Comparison of ENCODE assay signal across 23 mouse cellular contexts in genomic region chr11:107243126-107243525, GRCm38 (mm10). TPM values are rescaled to one million over a fixed set of nuclear protein-coding genes. Genes with fewer than 3 reads are reported as not detected.
A peak's percentile ranks its signal among the peaks of the same experiment; 100 is the strongest.
DNase-seq lines count a peak whose midpoint lies in the region; ATAC-seq and TF ChIP-seq lines count a peak whose summit lies in the region.
"Had no signal": no experiment of that assay in that cellular context is flagged by ENCODE, and none has a peak within 500 bp of the region (broad histone marks: within the 10 kb centered on the region; RNA-seq: fewer than 3 reads in every experiment).

No protein-coding gene starts in this region.

- no peaks in the 10 kb centered on the region for H3K9me3 ChIP-seq in midbrain, embryonic 10.5 days (replicated peaks)
- no peaks in the 10 kb centered on the region for H3K9me3 ChIP-seq in midbrain, embryonic 13.5 days
- 0 out of 2 replicates have a peak, but pooled peaks cover 5% of the 10 kb centered on the region for H3K9me3 ChIP-seq in midbrain, embryonic 12.5 days
- H3K9me3 ChIP-seq in midbrain, embryonic 16.5 days (replicated peaks; ENCODE audit: control insufficient read depth, low read length, poor library complexity, severe bottlenecking): no peaks in the 10 kb centered on the region
- H3K9me3 ChIP-seq: embryonic facial prominence, embryonic 15.5 days; forebrain, embryonic 12.5 days; forebrain, embryonic 15.5 days had no signal

- no peak for DNase-seq in midbrain, embryonic 10.5 days (ENCODE audit: low spot score)
- peak; percentile 44 for DNase-seq in brain, embryonic 14.5 days (ENCODE audit: low read depth)
- DNase-seq in cerebellum, postnatal 10 days: no peak
- DNase-seq: adrenal gland, adult 8-10 months; adrenal gland, postnatal 14 days; adrenal gland, postnatal 36 days; cerebellum, adult 11 months; cerebellum, adult 18-20 months; cerebellum, adult 8-10 months; cerebellum, adult 9-11 months; cerebellum, postnatal 25 days; embryo, embryonic 11 days had no signal

- 0 out of 2 replicates have a peak overlapping the region, but pooled peaks have one; percentile 10 for H3K27ac ChIP-seq in midbrain, embryonic 10.5 days (replicated peaks)
- no peak overlapping the region for H3K27ac ChIP-seq in midbrain, embryonic 13.5 days
- H3K27ac ChIP-seq in midbrain, embryonic 12.5 days (replicated peaks): 0 out of 2 replicates have a peak overlapping the region, but pooled peaks have one; percentile 20
- H3K27ac ChIP-seq in midbrain, embryonic 16.5 days (ENCODE audit: low read length): no peak overlapping the region
- H3K27ac ChIP-seq: embryonic facial prominence, embryonic 13.5 days; embryonic facial prominence, embryonic 15.5 days; forebrain, embryonic 10.5 days; forebrain, embryonic 12.5 days; forebrain, embryonic 15.5 days had no signal

- no peak for ATAC-seq in midbrain, embryonic 13.5 days
- ATAC-seq in midbrain, embryonic 12.5 days (ENCODE audit: low FRiP score, low read depth): no peak
- ATAC-seq in midbrain, embryonic 16.5 days: no peak
- no peak for ATAC-seq in megakaryocyte progenitor cell, adult 5-6 weeks (replicated peaks; ENCODE audit: poor library complexity)
- ATAC-seq: activated CD4-positive, CD25-positive, alpha-beta regulatory T cell, adult 4 months; forebrain, embryonic 15.5 days had no signal

- no peak overlapping the region for H3K4me3 ChIP-seq in midbrain, embryonic 10.5 days
- H3K4me3 ChIP-seq in midbrain, embryonic 13.5 days (replicated peaks): no peak overlapping the region
- H3K4me3 ChIP-seq in midbrain, embryonic 12.5 days: no peak overlapping the region
- no peak overlapping the region for H3K4me3 ChIP-seq in midbrain, embryonic 16.5 days (ENCODE audit: low read depth, low read length)
- H3K4me3 ChIP-seq: embryonic facial prominence, embryonic 13.5 days; embryonic facial prominence, embryonic 15.5 days; erythroblast, embryonic 14.5 days; forebrain, embryonic 10.5 days; forebrain, embryonic 12.5 days; forebrain, embryonic 15.5 days had no signal

- H3K4me2 ChIP-seq in midbrain, embryonic 13.5 days (replicated peaks): no peak overlapping the region
- H3K4me2 ChIP-seq in midbrain, embryonic 12.5 days (replicated peaks): no peak overlapping the region
- no peak overlapping the region for H3K4me2 ChIP-seq in midbrain, embryonic 16.5 days (ENCODE audit: low read length)
- H3K4me2 ChIP-seq: embryonic facial prominence, embryonic 13.5 days; embryonic facial prominence, embryonic 15.5 days; forebrain, embryonic 12.5 days; forebrain, embryonic 15.5 days had no signal

- H3K4me1 ChIP-seq in midbrain, embryonic 10.5 days: peaks cover 11% of the 10 kb centered on the region
- peaks cover 6% of the 10 kb centered on the region; the same call in 1 of the 2 replicates for H3K4me1 ChIP-seq in midbrain, embryonic 13.5 days (replicated peaks)
- peaks cover 8% of the 10 kb centered on the region; the same call in 1 of the 2 replicates for H3K4me1 ChIP-seq in midbrain, embryonic 12.5 days
- H3K4me1 ChIP-seq in midbrain, embryonic 16.5 days (ENCODE audit: control insufficient read depth, insufficient read depth, low read length): no peaks in the 10 kb centered on the region
- H3K4me1 ChIP-seq: embryonic facial prominence, embryonic 13.5 days; embryonic facial prominence, embryonic 15.5 days; forebrain, embryonic 12.5 days; forebrain, embryonic 15.5 days had no signal

- H3K36me3 ChIP-seq in midbrain, embryonic 10.5 days: peaks cover 11% of the 10 kb centered on the region
- peaks cover 6% of the 10 kb centered on the region for H3K36me3 ChIP-seq in midbrain, embryonic 13.5 days
- 0 out of 2 replicates have a peak, but pooled peaks cover 3% of the 10 kb centered on the region for H3K36me3 ChIP-seq in midbrain, embryonic 12.5 days
- no peaks in the 10 kb centered on the region for H3K36me3 ChIP-seq in midbrain, embryonic 16.5 days (ENCODE audit: control insufficient read depth, insufficient read depth, low read length)
- H3K36me3 ChIP-seq: embryonic facial prominence, embryonic 15.5 days had no signal

- no peaks in the 10 kb centered on the region for H3K27me3 ChIP-seq in midbrain, embryonic 10.5 days (ENCODE audit: low read depth, poor library complexity, severe bottlenecking)
- no peaks in the 10 kb centered on the region for H3K27me3 ChIP-seq in midbrain, embryonic 13.5 days
- H3K27me3 ChIP-seq in midbrain, embryonic 12.5 days: no peaks in the 10 kb centered on the region
- H3K27me3 ChIP-seq in midbrain, embryonic 16.5 days (ENCODE audit: control insufficient read depth, insufficient read depth, low read depth, low read length): no peaks in the 10 kb centered on the region
- H3K27me3 ChIP-seq: embryonic facial prominence, embryonic 13.5 days; embryonic facial prominence, embryonic 15.5 days; forebrain, embryonic 12.5 days; forebrain, embryonic 15.5 days had no signal

- WGBS in midbrain, embryonic 10.5 days: 76% methylated on average over 6 of the region's 6 CpGs
- WGBS in midbrain, embryonic 13.5 days: 45% methylated on average over 6 of the region's 6 CpGs
- WGBS in midbrain, embryonic 12.5 days: 58% methylated on average over 6 of the region's 6 CpGs
- 47% methylated on average over 6 of the region's 6 CpGs for WGBS in midbrain, embryonic 16.5 days

- no peak for TF ChIP-seq POLR2A in brain, embryonic 14.5 days (IDR thresholded peaks at IDR 0.05; ENCODE audit: borderline replicate concordance, extremely low read depth, insufficient read depth, insufficient read length, poor library complexity, severe bottlenecking)

- no peak for TF ChIP-seq CTCF in brain, embryonic 14.5 days (IDR thresholded peaks at IDR 0.05; ENCODE audit: borderline replicate concordance, extremely low read depth, insufficient read depth, insufficient read length)

- no peak overlapping the region for H3K9ac ChIP-seq in midbrain, embryonic 13.5 days (replicated peaks)
- H3K9ac ChIP-seq in midbrain, embryonic 12.5 days (replicated peaks): no peak overlapping the region
- H3K9ac ChIP-seq in midbrain, embryonic 16.5 days (ENCODE audit: low read depth, low read length): no peak overlapping the region
- H3K9ac ChIP-seq: embryonic facial prominence, embryonic 13.5 days; embryonic facial prominence, embryonic 15.5 days; forebrain, embryonic 12.5 days; forebrain, embryonic 15.5 days had no signal

RNA-seq across cellular contexts. Expression of gene Nol11, which starts 53.9 kb away (rescaled TPM):
- polyA plus RNA-seq in midbrain, embryonic 10.5 days (2016; fragmentation: Nextera tagmentation; extraction: Ambion mirVana): 71.0 and 71.6 TPM in 2 replicates
- polyA plus RNA-seq in midbrain, embryonic 13.5 days (2015; fragmentation: Nextera tagmentation; extraction: Ambion mirVana): 60.2 and 61.8 TPM in 2 replicates
- polyA plus RNA-seq in midbrain, embryonic 12.5 days (2016; fragmentation: Nextera tagmentation; extraction: Ambion mirVana): 67.6 and 69.2 TPM in 2 replicates
- polyA plus RNA-seq in midbrain, embryonic 16.5 days (2015; fragmentation: Nextera tagmentation; extraction: Ambion mirVana): 50.8 and 52.1 TPM in 2 replicates
- polyA plus RNA-seq in brain, embryonic 14.5 days (2012; rRNA removed): 30.2 and 34.4 TPM in 2 replicates
- total RNA-seq in megakaryocyte progenitor cell, adult 5-6 weeks (2015): 70.6 and 78.4 TPM in 2 replicates
- 51.1 and 64.7 TPM in 2 replicates for total RNA-seq in megakaryocyte progenitor cell, adult 5-6 weeks (2017)

Comparison
In these comparisons a context has a peak if more than half of its experiments do, and no peak if none do; other contexts are left out.
1. H3K27ac ChIP-seq: peak in midbrain, embryonic 10.5 days (single experiment) and midbrain, embryonic 12.5 days (single experiment); none in midbrain, embryonic 13.5 days (single experiment) and midbrain, embryonic 16.5 days (single experiment).